Mouse (Mus musculus): ENCODE measurements at regions not wholly inside any gene's neighbourhood (a gene's known extent, or its start where the extent isn't known, plus 50 kb on each side); places are given as distances from the start of the nearest gene placed in this dataset.

DNA sequence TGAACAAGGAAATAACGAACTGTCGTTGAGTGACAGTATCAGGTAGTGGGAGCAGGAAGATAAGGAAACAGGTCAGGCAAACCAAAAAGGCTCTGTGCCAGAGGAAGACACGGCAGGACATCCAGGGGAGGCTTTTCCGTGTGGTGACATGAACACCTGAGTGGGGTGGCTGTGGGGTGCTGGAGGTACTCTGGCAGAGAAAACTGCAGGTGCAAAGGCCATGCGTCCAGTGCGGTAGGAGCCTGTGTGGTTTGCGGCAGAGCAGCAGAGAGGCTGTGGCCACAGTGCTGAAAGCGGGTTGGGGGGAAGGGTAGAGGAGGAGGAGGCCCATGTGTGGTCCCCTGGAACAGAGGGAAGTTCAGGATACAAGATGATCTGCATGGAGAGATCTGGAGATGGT is 153.3 kb downstream of the Chst1 start:
- no peak for TF ChIP-seq CTCF (IDR thresholded peaks at IDR 0.05; ENCODE audit: control insufficient read depth, insufficient read depth, insufficient read length)
- TF ChIP-seq MYOD1 (IDR thresholded peaks at IDR 0.05; ENCODE audit: control insufficient read depth, insufficient read length, low read depth), result no peak
- no peak for TF ChIP-seq FOSL1 (IDR thresholded peaks at IDR 0.05; ENCODE audit: insufficient read depth, low read length, poor library complexity, severe bottlenecking)
- TF ChIP-seq USF1 (IDR thresholded peaks at IDR 0.05; ENCODE audit: low read depth), result no peak
- TF ChIP-seq MAX (IDR thresholded peaks at IDR 0.05), result no peak
- TF ChIP-seq CEBPB (IDR thresholded peaks at IDR 0.05; ENCODE audit: low read depth), result no peak
- no peak for TF ChIP-seq MYOG (IDR thresholded peaks at IDR 0.05; ENCODE audit: control insufficient read depth, extremely low read depth, insufficient read length)

Data from C2C12 (cell line).